Mouse (Mus musculus): ENCODE measurements around the gene Myo5c. TPM values are rescaled to one million over a fixed set of nuclear protein-coding genes. Genes with fewer than 3 reads are reported as not detected.

Myo5c gene
- total and polyA plus RNA-seq, 3 experiments, result 3.8 to 5.2 (median 4.4) TPM

- in situ Hi-C loops (cut with MboI; ENCODE audit: low pct_ligation_motif_present, low pct_unique_long_range_greater_than_20kb, low sequenced_read_pairs) (no loop called here), dilution Hi-C loops (cut with MboI; ENCODE audit: extremely low pct_ligation_motif_present, extremely low pct_unique_long_range_greater_than_20kb, low sequenced_read_pairs) (no loop called here)
- Histone ChIP-seq H3K4me3 (replicated peaks in 1 of 3; ENCODE audit: low read depth in 2 of 3, low read length in 2 of 3, poor library complexity in 1 of 3) (no peak overlapping the region), H3K79me2 (replicated peaks; ENCODE audit: control insufficient read depth, extremely low read depth, insufficient read depth, poor library complexity, severe bottlenecking) (no peaks in the 10 kb centered on the region), H3K27me3 (replicated peaks) (no peaks in the 10 kb centered on the region), H3K4me2 (ENCODE audit: insufficient read depth, low read depth, poor library complexity, severe bottlenecking) (no peak overlapping the region), H3K27ac (ENCODE audit: insufficient read depth, low read depth) (no peak overlapping the region), H3K4me1 (ENCODE audit: control insufficient read depth in 1 of 2, insufficient read depth in 2 of 2) (peaks cover 2 to 7% of the 10 kb centered on the region in 2 experiments; a peak in 3 of 4 replicates), H3K36me3 (replicated peaks in 1 of 2; ENCODE audit: control insufficient read depth in 1 of 2, insufficient read depth in 1 of 2, low read length in 1 of 2) (peaks cover 0 to 26% of the 10 kb centered on the region in 2 experiments), H3K9ac (ENCODE audit: insufficient read depth, low read depth) (no peak overlapping the region), H3K9me3 (replicated peaks; ENCODE audit: low read length) (no peaks in the 10 kb centered on the region)
- DNase-seq (ENCODE audit: extremely low read depth), result peak; percentile 41
- TF ChIP-seq CTCF (conservative IDR thresholded peaks at IDR 0.05 in 1 of 2, IDR thresholded peaks at IDR 0.05 in 1 of 2; ENCODE audit: low read depth in 2 of 2, low read length in 2 of 2), result peak; percentile 17 to 58; a peak in 2 of 4 replicates
- 0 out of 2 replicates have a peak, but pooled peaks have one; percentile 23 for TF ChIP-seq SMC3 (IDR thresholded peaks at IDR 0.05; ENCODE audit: low read depth, low read length)
- peak; percentile 36 for TF ChIP-seq RAD21 (IDR thresholded peaks at IDR 0.05; ENCODE audit: low read depth, low read length)
- TF ChIP-seq PAX5 (IDR thresholded peaks at IDR 0.05; ENCODE audit: low read length), result no peak
Observed at GRCm38 (mm10) chr9:75299342-75299741, 67.5 kb downstream of the Myo5c start.

- H3K4me1 ChIP-seq (ENCODE audit: control insufficient read depth in 1 of 2, insufficient read depth in 2 of 2), result peaks cover 0 to 7% of the 10 kb centered on the region in 2 experiments; a peak in 2 of 4 replicates
- H3K9ac ChIP-seq (ENCODE audit: insufficient read depth, low read depth), result no peak overlapping the region
- H3K4me3 ChIP-seq (replicated peaks in 1 of 3; ENCODE audit: low read depth in 2 of 3, low read length in 2 of 3, poor library complexity in 1 of 3), result no peak overlapping the region
- no peaks in the 10 kb centered on the region for H3K27me3 ChIP-seq (replicated peaks)
- dilution Hi-C loops (cut with MboI; ENCODE audit: extremely low pct_ligation_motif_present, extremely low pct_unique_long_range_greater_than_20kb, low sequenced_read_pairs) (no loop called here), in situ Hi-C loops (cut with MboI; ENCODE audit: low pct_ligation_motif_present, low pct_unique_long_range_greater_than_20kb, low sequenced_read_pairs) (no loop called here)
- H3K79me2 ChIP-seq (replicated peaks; ENCODE audit: control insufficient read depth, extremely low read depth, insufficient read depth, poor library complexity, severe bottlenecking), result no peaks in the 10 kb centered on the region
- DNase-seq (ENCODE audit: extremely low read depth), result no peak
- H3K36me3 ChIP-seq (replicated peaks in 1 of 2; ENCODE audit: control insufficient read depth in 1 of 2, insufficient read depth in 1 of 2, low read length in 1 of 2), result peaks cover 0 to 15% of the 10 kb centered on the region in 2 experiments
- no peak overlapping the region for H3K4me2 ChIP-seq (ENCODE audit: insufficient read depth, low read depth, poor library complexity, severe bottlenecking)
- H3K9me3 ChIP-seq (replicated peaks; ENCODE audit: low read length), result no peaks in the 10 kb centered on the region
- TF ChIP-seq JUND (conservative IDR thresholded peaks at IDR 0.05; ENCODE audit: low read depth, low read length), result no peak
- no peak for TF ChIP-seq RAD21 (IDR thresholded peaks at IDR 0.05; ENCODE audit: low read depth, low read length)
- no peak for TF ChIP-seq SIN3A (IDR thresholded peaks at IDR 0.05; ENCODE audit: low read length)
- TF ChIP-seq TCF12 (IDR thresholded peaks at IDR 0.05; ENCODE audit: low read depth, low read length), result no peak
- no peak for TF ChIP-seq EP300 (IDR thresholded peaks at IDR 0.05; ENCODE audit: low read length)
- TF ChIP-seq USF2 (conservative IDR thresholded peaks at IDR 0.05; ENCODE audit: low read depth, low read length), result no peak
- TF ChIP-seq MAFK (IDR thresholded peaks at IDR 0.05; ENCODE audit: insufficient replicate concordance, low read length), result no peak
- no peak for TF ChIP-seq UBTF (IDR thresholded peaks at IDR 0.05; ENCODE audit: low read depth, low read length)
- TF ChIP-seq ZKSCAN1 (IDR thresholded peaks at IDR 0.05; ENCODE audit: borderline replicate concordance, low read depth, low read length), result no peak
- no peak for TF ChIP-seq MAX (IDR thresholded peaks at IDR 0.05; ENCODE audit: low read length)
- no peak for TF ChIP-seq NELFE (IDR thresholded peaks at IDR 0.05; ENCODE audit: low read depth, low read length)
- no peak for TF ChIP-seq IRF4 (IDR thresholded peaks at IDR 0.05; ENCODE audit: low read depth, low read length)
- TF ChIP-seq SMC3 (IDR thresholded peaks at IDR 0.05; ENCODE audit: low read depth, low read length), result no peak
- H3K27ac ChIP-seq (ENCODE audit: insufficient read depth, low read depth), result no peak overlapping the region
Observed at GRCm38 (mm10) chr9:75303033-75303432, 71.2 kb downstream of the Myo5c start.

All from CH12.LX (cell line).